10 mouse cellular contexts compared by ENCODE assay signal in the genomic region with DNA sequence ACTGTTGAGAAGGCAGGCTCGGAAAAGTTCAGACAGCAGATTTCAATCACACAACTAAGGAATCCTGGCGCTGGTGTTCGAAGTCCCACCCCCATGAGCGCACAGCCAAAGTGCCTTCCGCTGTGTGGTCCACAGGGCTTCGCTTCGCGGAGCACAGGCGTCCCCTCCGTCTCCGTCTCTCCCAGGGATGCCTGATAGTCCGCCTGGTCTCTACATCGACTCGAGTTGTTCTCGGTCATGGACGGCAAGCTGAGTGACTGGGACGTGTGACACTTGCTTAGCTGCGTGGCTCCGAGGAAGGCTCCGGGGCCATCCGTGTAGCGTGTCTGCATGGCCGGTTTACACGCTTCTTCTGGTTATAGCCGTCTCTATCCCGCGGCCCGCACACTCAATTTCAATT.
A peak's percentile ranks its signal among the peaks of the same experiment; 100 is the strongest.
DNase-seq lines count a peak whose midpoint lies in the region; ATAC-seq and TF ChIP-seq lines count a peak whose summit lies in the region.
"Had no signal": no experiment of that assay in that cellular context is flagged by ENCODE, and none has a peak within 500 bp of the region (broad histone marks: within the 10 kb centered on the region; RNA-seq: fewer than 3 reads in every experiment).

No protein-coding gene starts in this region.

- H3K36me3 ChIP-seq in G1E (replicated peaks): no peaks in the 10 kb centered on the region
- H3K36me3 ChIP-seq in forebrain, embryonic 13.5 days (ENCODE audit: poor library complexity, severe bottlenecking): no peaks in the 10 kb centered on the region

- H3K9me3 ChIP-seq in G1E (replicated peaks): peaks cover 48% of the 10 kb centered on the region
- no peaks in the 10 kb centered on the region for H3K9me3 ChIP-seq in forebrain, embryonic 13.5 days (replicated peaks)

- no peak overlapping the region for H3K9ac ChIP-seq in forebrain, embryonic 13.5 days

- ATAC-seq in G1E (ENCODE audit: extremely low read depth, insufficient number of reproducible peaks, low FRiP score, poor library complexity, severe bottlenecking): no peak
- no peak for ATAC-seq in forebrain, embryonic 13.5 days
- ATAC-seq: inflammation-experienced regulatory T-cells, adult 6 months had no signal

- H3K27me3 ChIP-seq in G1E (ENCODE audit: insufficient read depth, low read length): no peaks in the 10 kb centered on the region
- H3K27me3 ChIP-seq in forebrain, embryonic 13.5 days: peaks cover 10% of the 10 kb centered on the region; the same call in 1 of the 2 replicates

- WGBS in forebrain, embryonic 13.5 days: 69% methylated on average over 28 of the region's 28 CpGs

- H3K4me1 ChIP-seq in G1E (ENCODE audit: insufficient read depth, low read depth, low read length): no peaks in the 10 kb centered on the region
- H3K4me1 ChIP-seq in forebrain, embryonic 13.5 days: peaks cover 23% of the 10 kb centered on the region

- peak; percentile 81 for DNase-seq in heart, adult 11 months
- DNase-seq in heart, postnatal 4 days: no peak
- no peak for DNase-seq in G1E (ENCODE audit: low spot score)
- peak; percentile 23 for DNase-seq in mesoderm, embryonic 11.5 days (ENCODE audit: low read depth, low spot score)
- DNase-seq in spleen, adult 12 weeks (ENCODE audit: low spot score): no peak
- DNase-seq in left cerebral cortex, adult 11 months (ENCODE audit: low spot score): no peak
- no peak for DNase-seq in layer of hippocampus, adult 9-11 months

- peak overlapping the region; percentile 6; the same call in 1 of the 2 replicates for H3K4me3 ChIP-seq in G1E (ENCODE audit: low read depth, low read length)
- no peak overlapping the region for H3K4me3 ChIP-seq in forebrain, embryonic 13.5 days

- TF ChIP-seq CTCF in G1E (IDR thresholded peaks at IDR 0.05; ENCODE audit: low read depth, low read length): no peak

- peak overlapping the region; percentile 39; the same call in 1 of the 2 replicates for H3K4me2 ChIP-seq in forebrain, embryonic 13.5 days
- H3K4me2 ChIP-seq: liver, embryonic 11.5 days had no signal

- H3K27ac ChIP-seq in forebrain, embryonic 13.5 days: no peak overlapping the region

Comparison
In these comparisons a context has a peak if more than half of its experiments do, and no peak if none do; other contexts are left out.
1. DNase-seq: peak in heart, adult 11 months (single experiment) and mesoderm, embryonic 11.5 days (single experiment); none in heart, postnatal 4 days (single experiment), G1E (single experiment), spleen, adult 12 weeks (single experiment), left cerebral cortex, adult 11 months (single experiment) and layer of hippocampus, adult 9-11 months (single experiment).